Mouse (Mus musculus) olfactory bulb, adult 2 months (tissue): ENCODE measurements at regions not wholly inside any gene's neighbourhood (a gene's known extent, or its start where the extent isn't known, plus 50 kb on each side); places are given as distances from the start of the nearest gene placed in this dataset.

Experiments used
- H3K27ac ChIP-seq: fragments of 200-500 bp; 2 replicates; pipeline ENCODE4 v1.5.1; 2012; ENCODE audit warnings: low read depth, low read length; ENCODE audit not compliant: insufficient read depth
- H3K4me1 ChIP-seq: fragments of 200-500 bp; 2 replicates; pipeline ENCODE4 v1.6.1; 2012; ENCODE audit warnings: low read length; ENCODE audit not compliant: control insufficient read depth, insufficient read depth
- H3K4me3 ChIP-seq: fragments of 200-500 bp; 2 replicates; pipeline ENCODE4 v1.5.1; 2012; ENCODE audit warnings: mild to moderate bottlenecking, low read depth, low read length, moderate library complexity; ENCODE audit not compliant: insufficient read depth
- CTCF ChIP-seq: fragments of 200-500 bp; IDR thresholded peaks from 2 replicates; pipeline ENCODE4 v1.5.1; 2012; ENCODE audit warnings: low read depth, mild to moderate bottlenecking, low read length, moderate library complexity; ENCODE audit not compliant: insufficient read depth
- POLR2A ChIP-seq: fragments of 200-500 bp; IDR thresholded peaks from 2 replicates; pipeline ENCODE4 v1.6.1; 2012; ENCODE audit warnings: mild to moderate bottlenecking, low read depth, low read length, moderate library complexity; ENCODE audit not compliant: insufficient read depth
- WGBS: fragments of 180-500 bp; shearing (Covaris S2); methylation state at CpG from one replicate; pipeline ENCODE4 v1.1.7; 2018; 5-methylcytosine and 5-hydroxymethylcytosine counted together

DNA sequence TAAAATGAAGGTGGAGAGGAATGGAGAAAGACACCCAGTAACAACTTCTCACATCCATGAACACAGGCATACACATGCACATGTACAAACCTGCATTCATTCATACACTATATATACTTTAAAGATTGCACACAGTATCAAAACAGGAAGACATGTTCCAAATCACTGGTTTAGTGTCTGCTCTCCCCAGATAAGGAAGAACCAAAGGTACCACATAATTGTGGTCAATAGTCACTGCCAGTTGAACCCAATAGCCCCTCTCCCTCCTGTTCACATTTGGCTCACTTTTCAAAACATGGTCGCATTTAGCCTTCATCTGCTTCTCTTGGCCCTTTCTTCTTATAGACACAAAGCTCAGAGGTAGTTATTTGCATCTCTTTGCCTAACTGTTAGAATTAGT is 95.0 kb downstream of the Mycn start:
- no peak overlapping the region for H3K27ac ChIP-seq
- H3K4me1 ChIP-seq = peaks cover 2% of the 10 kb centered on the region; the same call in 1 of the 2 replicates
- TF ChIP-seq POLR2A = no peak
- TF ChIP-seq CTCF = no peak
- no peak overlapping the region for H3K4me3 ChIP-seq
- WGBS = 44% methylated on average over 1 of the region's 1 CpGs

GRCm38 (mm10) chr12:12842247-12842957 is 99.3 kb downstream of the Mycn start:
- WGBS = 69% methylated on average over 17 of the region's 17 CpGs
- TF ChIP-seq CTCF (no peak), POLR2A (no peak)
- Histone ChIP-seq H3K4me3 (no peak overlapping the region), H3K4me1 (peaks cover 2% of the 10 kb centered on the region; the same call in 1 of the 2 replicates), H3K27ac (no peak overlapping the region)

GRCm38 (mm10) chr12:12841385-12842238 is 100.1 kb downstream of the Mycn start:
- Histone ChIP-seq H3K4me3 (no peak overlapping the region), H3K4me1 (no peaks in the 10 kb centered on the region), H3K27ac (no peak overlapping the region)
- no peak for TF ChIP-seq CTCF
- no peak for TF ChIP-seq POLR2A
- WGBS = 95% methylated on average over 5 of the region's 5 CpGs

GRCm38 (mm10) chr12:12840661-12841384 is 100.9 kb downstream of the Mycn start:
- 51% methylated on average over 17 of the region's 17 CpGs for WGBS

DNA sequence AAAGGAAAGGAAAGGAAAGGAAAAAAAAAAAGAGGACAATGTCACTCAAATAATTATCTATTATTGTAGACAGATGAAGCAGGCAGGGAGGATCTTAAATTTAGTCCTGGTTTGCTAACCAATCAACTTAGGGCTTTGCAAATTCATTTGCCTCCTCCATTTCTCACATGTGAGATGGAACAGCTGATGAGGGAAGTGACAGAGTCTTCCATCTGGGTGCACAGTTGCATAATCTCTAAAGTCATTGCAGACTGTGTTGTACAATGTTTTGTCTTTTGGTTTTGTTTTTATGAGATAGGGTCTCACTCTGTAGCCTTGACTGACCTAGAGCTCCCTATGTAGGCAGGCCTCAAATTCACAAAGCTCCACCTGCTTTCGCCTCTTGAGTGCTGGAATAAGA is 103.9 kb downstream of the Mycn start:
- whole genome bisulfite sequencing = 97% methylated on average over 1 of the region's 1 CpGs
- TF ChIP-seq POLR2A (no peak), CTCF (no peak)
- no peak overlapping the region for H3K4me3 ChIP-seq
- no peak overlapping the region for H3K27ac ChIP-seq
- H3K4me1 ChIP-seq = no peaks in the 10 kb centered on the region

More at GRCm38 (mm10) chr12:12840661-12841384, 100.9 kb downstream of the Mycn start:
- H3K4me3 ChIP-seq = no peak overlapping the region
- H3K4me1 ChIP-seq = no peaks in the 10 kb centered on the region
- TF ChIP-seq CTCF = no peak
- no peak for TF ChIP-seq POLR2A
- H3K27ac ChIP-seq = no peak overlapping the region

- Histone ChIP-seq H3K4me1 (peaks cover 10% of the 10 kb centered on the region), H3K4me3 (no peak overlapping the region), H3K27ac (no peak overlapping the region)
- no peak for TF ChIP-seq POLR2A
- no peak for TF ChIP-seq CTCF
- 50% methylated on average over 13 of the region's 13 CpGs for WGBS
Observed at GRCm38 (mm10) chr12:12827821-12828641, 113.7 kb downstream of the Mycn start.

GRCm38 (mm10) chr12:12827379-12827778 is 114.3 kb downstream of the Mycn start:
- 40% methylated on average over 9 of the region's 9 CpGs for WGBS
- H3K4me3 ChIP-seq = no peak overlapping the region
- TF ChIP-seq POLR2A (no peak), CTCF (no peak)
- H3K4me1 ChIP-seq = peaks cover 10% of the 10 kb centered on the region
- H3K27ac ChIP-seq = no peak overlapping the region

GRCm38 (mm10) chr12:12826431-12826830 is 115.3 kb downstream of the Mycn start:
- TF ChIP-seq CTCF = no peak
- no peak for TF ChIP-seq POLR2A
- 70% methylated on average over 3 of the region's 3 CpGs for WGBS
- Histone ChIP-seq H3K4me3 (no peak overlapping the region), H3K27ac (no peak overlapping the region), H3K4me1 (peaks cover 12% of the 10 kb centered on the region)
